Mouse (Mus musculus) stomach, postnatal 0 days (tissue): ENCODE results near the gene Cyp2ab1.

Experiments
- CTCF ChIP-seq: IDR thresholded peaks from 2 replicates; pipeline ENCODE4 v1.5.1; 2016; ENCODE audit warnings: antibody characterized with exemption, low read depth, mild to moderate bottlenecking, moderate library complexity
- EP300 ChIP-seq: optimal IDR thresholded peaks from 2 replicates; pipeline ENCODE3; 2016; ENCODE audit warnings: antibody characterized with exemption

- TF ChIP-seq CTCF (no peak), EP300 (no peak)
These were observed 36.9 kb upstream of the Cyp2ab1 start for GRCm38 (mm10) chr16:20362121-20362520.
